Mouse (Mus musculus) heart, postnatal 0 days (tissue): ENCODE results near the gene Gmeb2.

Experiments
- CTCF ChIP-seq: IDR thresholded peaks from 2 replicates; pipeline ENCODE4 v1.5.1; 2016; ENCODE audit warnings: antibody characterized with exemption, control low read depth, low read depth
- EP300 ChIP-seq: IDR thresholded peaks from 2 replicates; pipeline ENCODE4 v1.6.1; 2016; ENCODE audit warnings: antibody characterized with exemption, low read depth

DNA sequence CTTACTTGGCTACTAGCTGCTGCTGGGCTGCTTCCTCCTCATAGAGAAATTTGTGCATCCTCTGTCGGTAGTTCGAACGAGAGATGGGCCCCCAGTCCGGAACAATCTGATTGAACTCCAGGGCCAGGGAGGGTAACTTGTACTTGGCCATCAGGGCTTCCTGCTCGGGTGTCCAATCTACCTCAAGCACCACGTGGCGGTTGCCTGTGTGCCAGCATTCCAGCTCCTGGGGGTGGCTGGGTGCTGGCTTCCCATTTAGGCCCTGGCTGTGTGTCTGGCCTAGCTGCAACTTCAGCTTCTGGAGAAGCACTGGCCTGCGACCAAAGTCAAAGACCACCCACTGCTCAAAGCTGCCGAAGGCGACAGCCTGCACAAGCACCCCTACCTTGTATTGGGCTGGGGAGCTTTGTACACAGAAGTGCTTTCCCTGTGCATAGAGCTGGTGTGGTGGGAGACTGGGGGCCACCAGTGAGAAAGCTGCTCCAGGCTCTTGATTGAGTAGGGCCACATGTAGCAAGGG is 49.7 kb downstream of the Gmeb2 start:
- no peak for TF ChIP-seq CTCF
- no peak for TF ChIP-seq EP300
